Mouse (Mus musculus) bone marrow macrophage, adult 2 months (primary cell): Measurements from ENCODE around the gene Lrrn4cl.

Source experiments
- CTCF ChIP-seq: IDR thresholded peaks from 2 replicates; pipeline ENCODE4 v1.5.1; 2012; ENCODE audit warnings: low read depth, mild to moderate bottlenecking, low read length, moderate library complexity
- POLR2A ChIP-seq: IDR thresholded peaks from 2 replicates; pipeline ENCODE4 v1.6.1; 2012; ENCODE audit warnings: mild to moderate bottlenecking, low read depth, low read length, borderline replicate concordance

GRCm38 (mm10) chr19:8883616-8884015 is 33.0 kb downstream of the Lrrn4cl start, which contains the start of the genes Lbhd1 and Gm49403:
- TF ChIP-seq CTCF: no peak
- no peak for TF ChIP-seq POLR2A
